Mouse (Mus musculus) small intestine, adult 2 months (tissue): ENCODE data around the gene Mafk.

Experiments used
- CTCF ChIP-seq: fragments of 200-500 bp; IDR thresholded peaks from 2 replicates; pipeline ENCODE4 v1.5.1; 2012; ENCODE audit warnings: low read depth, mild to moderate bottlenecking, control low read depth, inconsistent platforms, low read length, moderate library complexity, mixed read lengths; ENCODE audit not compliant: insufficient replicate concordance, insufficient read length; ENCODE audit errors: extremely low read depth
- POLR2A ChIP-seq: fragments of 200-500 bp; IDR thresholded peaks from 2 replicates; pipeline ENCODE4 v1.6.1; 2012; ENCODE audit warnings: low read depth, mild to moderate bottlenecking, control low read depth, inconsistent platforms, low read length, moderate library complexity

DNA sequence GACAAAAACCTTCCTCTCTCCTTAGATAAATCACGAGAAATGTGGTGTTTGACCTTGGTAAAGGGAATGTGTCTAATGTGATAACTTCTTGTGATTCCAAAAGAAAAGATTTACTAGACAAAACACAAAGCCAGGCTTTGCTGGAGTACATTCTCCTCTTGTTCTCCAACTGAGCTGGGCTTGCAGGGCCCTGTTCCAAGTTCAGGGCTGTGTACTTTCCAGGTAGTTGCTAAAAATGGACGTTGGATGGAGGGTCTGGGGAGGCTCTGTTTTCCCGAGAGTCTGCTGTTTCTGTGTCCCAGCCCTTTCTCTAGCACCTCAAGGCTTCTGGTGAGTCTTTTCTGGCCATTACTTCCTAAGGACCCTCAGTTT, 1.6 kb downstream of the Mafk start:
- no peak for TF ChIP-seq CTCF
- TF ChIP-seq POLR2A: no peak; the same call in 1 of the 2 replicates
